Mouse (Mus musculus) olfactory bulb, adult 2 months (tissue): ENCODE measurements around the gene Chd5.

Experiments
- CTCF ChIP-seq: fragments of 200-500 bp; IDR thresholded peaks from 2 replicates; pipeline ENCODE4 v1.5.1; 2012; ENCODE audit warnings: low read depth, mild to moderate bottlenecking, low read length, moderate library complexity; ENCODE audit not compliant: insufficient read depth
- POLR2A ChIP-seq: fragments of 200-500 bp; IDR thresholded peaks from 2 replicates; pipeline ENCODE4 v1.6.1; 2012; ENCODE audit warnings: mild to moderate bottlenecking, low read depth, low read length, moderate library complexity; ENCODE audit not compliant: insufficient read depth

DNA sequence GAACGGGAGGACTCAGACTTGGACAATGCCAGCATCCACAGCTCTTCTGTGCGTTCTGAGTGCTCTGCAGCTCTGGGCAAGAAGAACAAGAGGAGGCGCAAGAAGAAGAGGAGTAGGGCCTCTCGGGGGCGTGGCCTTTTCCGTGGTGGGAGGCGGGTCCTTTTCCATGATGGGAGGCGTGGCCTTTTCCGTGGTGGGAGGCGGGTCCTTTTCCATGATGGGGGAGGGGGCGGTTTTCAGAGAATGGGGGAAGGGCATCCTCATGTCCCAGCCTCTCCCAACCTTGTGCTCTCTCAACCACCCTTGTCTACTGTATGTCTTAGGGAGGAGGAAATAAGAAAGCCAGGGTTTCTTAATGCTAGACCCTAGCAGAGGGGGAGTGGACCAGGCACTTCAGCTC, 21.2 kb downstream of the Chd5 start:
- TF ChIP-seq POLR2A = no peak
- TF ChIP-seq CTCF = no peak
